Mouse (Mus musculus) lung, postnatal 0 days (tissue): ENCODE data around the gene Cmss1.

Experiments
- CTCF ChIP-seq: IDR thresholded peaks from 2 replicates; pipeline ENCODE4 v1.5.1; 2016; ENCODE audit warnings: antibody characterized with exemption, mild to moderate bottlenecking
- EP300 ChIP-seq: IDR thresholded peaks from 2 replicates; pipeline ENCODE4 v1.6.1; 2016; ENCODE audit warnings: antibody characterized with exemption, mild to moderate bottlenecking, control low read depth

- TF ChIP-seq EP300 (no peak), CTCF (no peak)
These were observed 34.8 kb upstream of the Cmss1 start for GRCm38 (mm10) chr16:57641346-57641885.
